Mouse (Mus musculus) cortical plate, adult 2 months (tissue): ENCODE data around the gene Gucy1b2. TPM values are rescaled to one million over a fixed set of nuclear protein-coding genes. Genes with fewer than 3 reads are reported as not detected.

Experiments
- H3K27ac ChIP-seq: fragments of 200-500 bp; 2 replicates; pipeline ENCODE4 v1.5.1; 2012; ENCODE audit warnings: low read length, control low read depth, inconsistent platforms; ENCODE audit not compliant: insufficient read depth
- H3K4me1 ChIP-seq: fragments of 200-500 bp; 2 replicates; pipeline ENCODE4 v1.6.1; 2011; ENCODE audit warnings: low read length; ENCODE audit not compliant: control insufficient read depth, insufficient read depth
- H3K4me3 ChIP-seq: fragments of 200-500 bp; 2 replicates; pipeline ENCODE4 v1.5.1; 2011; ENCODE audit warnings: mild to moderate bottlenecking, low read length, control low read depth; ENCODE audit not compliant: insufficient read depth
- CTCF ChIP-seq: fragments of 200-500 bp; IDR thresholded peaks from 2 replicates; pipeline ENCODE4 v1.5.1; 2011; ENCODE audit warnings: mild to moderate bottlenecking, control low read depth, low read length; ENCODE audit not compliant: insufficient read depth; ENCODE audit errors: extremely low read depth
- POLR2A ChIP-seq: fragments of 200-500 bp; IDR thresholded peaks from 2 replicates; pipeline ENCODE4 v1.6.1; 2011; ENCODE audit warnings: mild to moderate bottlenecking, low read length, control low read depth; ENCODE audit not compliant: insufficient read depth; ENCODE audit errors: extremely low read depth
- polyA plus RNA-seq: library from polyadenylated mRNA; depleted of rRNA; stranded (reverse); fragments of >200 nt; gene quantifications from 2 replicates; pipeline ENCODE4 v1.2.3, GENCODE M21; 2012; rRNA removed

Gene Gucy1b2
- polyA plus RNA-seq, result 0.21 and 0.30 TPM in 2 replicates

- H3K4me3 ChIP-seq, result peak within 1 kb of the TSS; percentile 12
These were observed at the start of gene Gucy1b2 for GRCm38 (mm10) chr14:62456239-62456747. Gucy1b2 (minus strand) TSS chr14:62456289.

DNA sequence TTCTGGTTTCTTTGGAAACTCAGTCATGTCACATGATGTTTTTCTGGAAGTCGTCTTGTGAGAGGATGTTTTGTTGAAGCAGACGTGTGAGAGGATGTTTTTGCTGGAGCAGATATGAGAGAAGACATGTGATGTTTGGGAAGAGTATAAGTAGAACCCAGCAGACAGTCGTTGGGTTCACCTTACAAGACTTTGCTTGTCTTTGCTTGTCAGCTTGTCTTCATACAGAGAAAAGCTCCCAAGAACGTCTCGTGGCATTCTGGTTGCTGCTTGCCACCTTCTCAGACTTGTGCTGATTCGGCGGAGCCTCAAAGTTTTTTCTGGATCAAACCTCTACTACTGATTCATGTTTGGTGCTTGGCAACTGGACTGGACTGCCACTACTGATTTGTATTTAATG lies 41.3 kb upstream of the Gucy1b2 start:
- no peak for TF ChIP-seq POLR2A
- no peak for TF ChIP-seq CTCF
- Histone ChIP-seq H3K27ac (no peak overlapping the region), H3K4me1 (peaks cover 1% of the 10 kb centered on the region; the same call in 1 of the 2 replicates)

More at GRCm38 (mm10) chr14:62456239-62456747, at the start of gene Gucy1b2:
- TF ChIP-seq POLR2A (no peak), CTCF (no peak)
- Histone ChIP-seq H3K4me1 (no peaks in the 10 kb centered on the region), H3K27ac (no peak within 1 kb of the TSS)

DNA sequence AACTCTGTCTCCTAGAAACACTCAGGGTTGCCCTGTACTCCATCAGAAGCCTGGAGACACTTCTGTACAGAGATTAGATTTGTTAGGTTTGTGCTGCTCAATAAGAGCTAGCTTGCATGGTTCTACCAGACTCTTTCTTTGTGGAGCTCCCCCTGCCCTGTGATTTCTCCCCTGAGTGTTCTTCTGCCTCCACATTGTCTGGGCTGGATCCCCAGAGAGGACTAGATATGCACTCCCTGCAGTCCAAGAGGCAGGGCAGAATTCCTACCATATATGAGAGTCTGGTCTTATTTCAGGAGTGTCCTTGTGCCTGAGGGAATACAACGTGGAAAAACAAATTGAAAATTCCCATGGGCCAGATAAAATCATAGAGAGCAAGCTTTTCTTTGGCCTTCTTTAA lies 40.4 kb upstream of the Gucy1b2 start:
- TF ChIP-seq CTCF (no peak), POLR2A (no peak)
- H3K27ac ChIP-seq, result no peak overlapping the region
- H3K4me3 ChIP-seq, result no peak overlapping the region
- H3K4me1 ChIP-seq, result peaks cover 1% of the 10 kb centered on the region; the same call in 1 of the 2 replicates

More for the DNA sequence above, 41.3 kb upstream of the Gucy1b2 start:
- no peak overlapping the region for H3K4me3 ChIP-seq

DNA sequence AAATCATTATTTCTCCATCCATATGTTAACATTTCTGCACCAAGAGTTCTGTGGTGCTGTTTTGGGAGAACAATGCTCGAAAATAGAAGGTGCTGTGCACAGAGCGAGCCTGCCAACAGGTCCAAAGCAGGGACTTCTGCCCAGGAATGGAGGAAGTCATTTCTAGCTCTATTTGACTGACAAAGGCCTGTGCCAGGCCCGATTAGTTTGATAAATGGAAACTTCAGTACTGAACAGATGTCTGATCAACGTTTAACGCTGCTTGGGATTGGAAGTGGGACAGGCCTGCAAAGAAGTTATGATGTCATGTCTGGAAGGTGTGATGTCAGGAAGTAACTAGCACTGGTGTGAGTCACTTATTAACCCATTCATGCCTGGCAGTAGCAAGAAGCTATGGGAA lies 37.4 kb upstream of the Gucy1b2 start:
- TF ChIP-seq CTCF (no peak), POLR2A (no peak)
- no peak overlapping the region for H3K4me3 ChIP-seq
- H3K27ac ChIP-seq, result no peak overlapping the region
- H3K4me1 ChIP-seq, result peaks cover 1% of the 10 kb centered on the region; the same call in 1 of the 2 replicates

- H3K4me3 ChIP-seq, result no peak overlapping the region
- no peak overlapping the region for H3K27ac ChIP-seq
- peaks cover 1% of the 10 kb centered on the region; the same call in 1 of the 2 replicates for H3K4me1 ChIP-seq
- no peak for TF ChIP-seq POLR2A
- TF ChIP-seq CTCF, result peak; percentile 99
These were observed 36.2 kb upstream of the Gucy1b2 start for GRCm38 (mm10) chr14:62492196-62492850.

DNA sequence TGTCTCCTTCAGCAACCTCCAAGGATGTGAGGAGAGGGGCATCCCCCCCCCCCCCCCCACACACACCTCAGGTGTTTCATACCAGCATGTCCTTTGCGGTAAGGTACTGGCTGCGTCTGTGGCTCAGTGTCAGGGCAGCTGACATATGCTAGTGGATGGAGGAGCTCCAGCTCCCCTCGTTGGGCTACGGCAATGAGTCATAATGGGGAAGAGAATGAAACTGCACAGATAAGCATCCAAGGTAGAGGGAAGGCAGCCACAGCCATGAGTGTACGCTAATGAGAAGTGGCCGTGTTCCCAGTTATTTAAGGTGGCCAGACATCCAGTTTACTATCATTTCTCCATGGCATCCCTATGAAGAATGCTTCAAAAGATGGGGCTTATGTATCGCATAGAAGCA lies 32.2 kb upstream of the Gucy1b2 start:
- Histone ChIP-seq H3K27ac (no peak overlapping the region), H3K4me3 (no peak overlapping the region), H3K4me1 (peaks cover 1% of the 10 kb centered on the region; the same call in 1 of the 2 replicates)
- no peak for TF ChIP-seq CTCF
- no peak for TF ChIP-seq POLR2A

DNA sequence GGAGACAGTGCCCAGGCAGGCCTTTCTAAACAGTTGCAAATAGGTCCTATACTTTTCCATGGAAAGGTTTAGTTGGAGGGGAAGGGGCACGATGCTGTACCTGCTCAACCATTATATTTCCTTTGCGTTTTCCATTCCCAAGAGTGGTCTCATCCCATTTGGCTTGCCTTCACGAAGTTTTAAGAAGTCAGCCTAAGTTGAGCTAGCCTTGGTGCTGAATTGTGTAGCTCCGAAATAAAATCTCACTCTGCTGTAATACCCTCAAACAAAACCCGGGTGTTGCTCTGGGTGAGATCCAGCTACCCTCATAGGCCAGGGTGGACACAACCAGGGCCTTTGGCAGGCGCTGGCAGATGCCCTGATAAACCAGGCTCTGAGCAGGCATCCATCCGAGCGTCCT lies 25.3 kb upstream of the Gucy1b2 start:
- no peak overlapping the region for H3K27ac ChIP-seq
- TF ChIP-seq POLR2A (no peak), CTCF (no peak)
- no peak overlapping the region for H3K4me3 ChIP-seq

GRCm38 (mm10) chr14:62479395-62479794 lies 23.3 kb upstream of the Gucy1b2 start:
- no peak overlapping the region for H3K27ac ChIP-seq
- no peak overlapping the region for H3K4me3 ChIP-seq
- no peak for TF ChIP-seq POLR2A
- TF ChIP-seq CTCF, result no peak
- no peaks in the 10 kb centered on the region for H3K4me1 ChIP-seq

More for the DNA sequence above, 25.3 kb upstream of the Gucy1b2 start:
- H3K4me1 ChIP-seq, result no peaks in the 10 kb centered on the region

DNA sequence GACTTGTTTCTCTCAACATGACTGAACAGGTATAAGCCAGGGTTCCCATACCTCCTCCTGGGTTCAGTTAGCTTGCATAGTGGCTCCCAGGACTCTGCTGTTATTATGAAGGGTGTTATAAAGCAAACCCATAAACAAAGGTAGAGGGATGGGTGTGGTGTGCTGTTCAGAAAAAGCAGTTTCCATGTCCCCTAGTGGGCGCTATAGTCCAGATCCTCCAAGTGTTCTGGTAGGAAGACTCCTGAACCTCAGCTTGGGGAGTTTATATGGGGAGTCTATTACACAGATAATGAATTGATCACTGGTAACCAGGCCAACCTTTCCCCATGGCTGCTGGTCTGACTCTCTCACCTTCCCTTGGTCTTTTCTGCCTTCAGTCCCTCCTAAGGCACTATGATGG lies 18.4 kb upstream of the Gucy1b2 start:
- TF ChIP-seq POLR2A, result no peak
- no peak for TF ChIP-seq CTCF
- no peak overlapping the region for H3K4me3 ChIP-seq
- H3K27ac ChIP-seq, result no peak overlapping the region
- H3K4me1 ChIP-seq, result no peaks in the 10 kb centered on the region

- Histone ChIP-seq H3K4me3 (no peak overlapping the region), H3K4me1 (no peaks in the 10 kb centered on the region), H3K27ac (no peak overlapping the region)
- TF ChIP-seq POLR2A (no peak), CTCF (no peak)
These were observed 16.0 kb upstream of the Gucy1b2 start for GRCm38 (mm10) chr14:62472061-62472460.

GRCm38 (mm10) chr14:62468753-62469125 lies 12.7 kb upstream of the Gucy1b2 start:
- H3K27ac ChIP-seq, result no peak overlapping the region
- H3K4me1 ChIP-seq, result no peaks in the 10 kb centered on the region
- TF ChIP-seq POLR2A, result no peak
- TF ChIP-seq CTCF, result no peak
- H3K4me3 ChIP-seq, result no peak overlapping the region
